Mouse (Mus musculus): ENCODE results near the gene Dnajb3. TPM values are rescaled to one million over a fixed set of nuclear protein-coding genes. Genes with fewer than 3 reads are reported as not detected.

Dnajb3 gene
- total and polyA plus RNA-seq, 3 experiments: not detected

GRCm38 (mm10) chr1:88230981-88231802, 25.6 kb upstream of the Dnajb3 start:
- Histone ChIP-seq H3K4me2 (ENCODE audit: insufficient read depth, low read depth, poor library complexity, severe bottlenecking) (no peak overlapping the region), H3K9ac (ENCODE audit: insufficient read depth, low read depth) (no peak overlapping the region), H3K9me3 (replicated peaks; ENCODE audit: low read length) (peaks cover 74% of the 10 kb centered on the region), H3K27ac (ENCODE audit: insufficient read depth, low read depth) (no peak overlapping the region), H3K27me3 (replicated peaks) (peaks cover 6% of the 10 kb centered on the region), H3K4me1 (ENCODE audit: control insufficient read depth in 1 of 2, insufficient read depth in 2 of 2) (0 out of 4 replicates have a peak, but pooled peaks cover 0 to 3% of the 10 kb centered on the region in 2 experiments), H3K79me2 (replicated peaks; ENCODE audit: control insufficient read depth, extremely low read depth, insufficient read depth, poor library complexity, severe bottlenecking) (no peaks in the 10 kb centered on the region), H3K4me3 (replicated peaks in 1 of 3; ENCODE audit: low read depth in 2 of 3, low read length in 2 of 3, poor library complexity in 1 of 3) (no peak overlapping the region), H3K36me3 (replicated peaks in 1 of 2; ENCODE audit: control insufficient read depth in 1 of 2, insufficient read depth in 1 of 2, low read length in 1 of 2) (no peaks in the 10 kb centered on the region)
- no peak for DNase-seq (ENCODE audit: extremely low read depth)
- in situ Hi-C loops (cut with MboI; ENCODE audit: low pct_ligation_motif_present, low pct_unique_long_range_greater_than_20kb, low sequenced_read_pairs): no loop called here
- no peak for TF ChIP-seq RAD21 (IDR thresholded peaks at IDR 0.05; ENCODE audit: low read depth, low read length)
- TF ChIP-seq E2F4 (IDR thresholded peaks at IDR 0.05; ENCODE audit: insufficient replicate concordance, low read depth, low read length): no peak
- no peak for TF ChIP-seq MYC (IDR thresholded peaks at IDR 0.05; ENCODE audit: low read depth, low read length)
- no peak for TF ChIP-seq CHD2 (IDR thresholded peaks at IDR 0.05; ENCODE audit: low read length)
- TF ChIP-seq EP300 (IDR thresholded peaks at IDR 0.05; ENCODE audit: low read length): no peak
- no peak for TF ChIP-seq ETS1 (conservative IDR thresholded peaks at IDR 0.05; ENCODE audit: low read depth, low read length)
- no peak for TF ChIP-seq ZNF384 (IDR thresholded peaks at IDR 0.05; ENCODE audit: low read depth, low read length)
- no peak for TF ChIP-seq KAT2A (IDR thresholded peaks at IDR 0.05; ENCODE audit: insufficient replicate concordance, low read length)
- TF ChIP-seq ZMIZ1 (IDR thresholded peaks at IDR 0.05; ENCODE audit: low read depth, low read length): no peak
- no peak for TF ChIP-seq CHD1 (IDR thresholded peaks at IDR 0.05; ENCODE audit: low read depth, low read length)
- TF ChIP-seq SMC3 (IDR thresholded peaks at IDR 0.05; ENCODE audit: low read depth, low read length): no peak
- no peak for TF ChIP-seq HCFC1 (IDR thresholded peaks at IDR 0.05; ENCODE audit: low read depth, low read length)
- TF ChIP-seq MAZ (IDR thresholded peaks at IDR 0.05; ENCODE audit: low read depth, low read length): no peak
- dilution Hi-C loops (cut with MboI; ENCODE audit: extremely low pct_ligation_motif_present, extremely low pct_unique_long_range_greater_than_20kb, low sequenced_read_pairs): no loop called here

- Histone ChIP-seq H3K9ac (ENCODE audit: insufficient read depth, low read depth) (no peak overlapping the region), H3K27me3 (replicated peaks) (peaks cover 5% of the 10 kb centered on the region), H3K4me3 (replicated peaks in 1 of 3; ENCODE audit: low read depth in 2 of 3, low read length in 2 of 3, poor library complexity in 1 of 3) (no peak overlapping the region), H3K27ac (ENCODE audit: insufficient read depth, low read depth) (no peak overlapping the region), H3K9me3 (replicated peaks; ENCODE audit: low read length) (peaks cover 75% of the 10 kb centered on the region), H3K36me3 (replicated peaks in 1 of 2; ENCODE audit: control insufficient read depth in 1 of 2, insufficient read depth in 1 of 2, low read length in 1 of 2) (no peaks in the 10 kb centered on the region), H3K79me2 (replicated peaks; ENCODE audit: control insufficient read depth, extremely low read depth, insufficient read depth, poor library complexity, severe bottlenecking) (no peaks in the 10 kb centered on the region), H3K4me2 (ENCODE audit: insufficient read depth, low read depth, poor library complexity, severe bottlenecking) (no peak overlapping the region), H3K4me1 (ENCODE audit: control insufficient read depth in 1 of 2, insufficient read depth in 2 of 2) (0 out of 4 replicates have a peak, but pooled peaks cover 0 to 3% of the 10 kb centered on the region in 2 experiments)
- no peak for TF ChIP-seq BHLHE40 (IDR thresholded peaks at IDR 0.05; ENCODE audit: low read depth, low read length)
- TF ChIP-seq NELFE (IDR thresholded peaks at IDR 0.05; ENCODE audit: low read depth, low read length): no peak
- TF ChIP-seq CHD2 (IDR thresholded peaks at IDR 0.05; ENCODE audit: low read length): no peak
- no peak for TF ChIP-seq CTCF (conservative IDR thresholded peaks at IDR 0.05 in 1 of 2, IDR thresholded peaks at IDR 0.05 in 1 of 2; ENCODE audit: low read depth in 2 of 2, low read length in 2 of 2)
- no peak for TF ChIP-seq KAT2A (IDR thresholded peaks at IDR 0.05; ENCODE audit: insufficient replicate concordance, low read length)
- no peak for TF ChIP-seq PAX5 (IDR thresholded peaks at IDR 0.05; ENCODE audit: low read length)
- TF ChIP-seq IRF4 (IDR thresholded peaks at IDR 0.05; ENCODE audit: low read depth, low read length): no peak
- no peak for TF ChIP-seq EP300 (IDR thresholded peaks at IDR 0.05; ENCODE audit: low read length)
- no peak for TF ChIP-seq USF1 (IDR thresholded peaks at IDR 0.05; ENCODE audit: low read depth, low read length)
- TF ChIP-seq UBTF (IDR thresholded peaks at IDR 0.05; ENCODE audit: low read depth, low read length): no peak
- TF ChIP-seq RAD21 (IDR thresholded peaks at IDR 0.05; ENCODE audit: low read depth, low read length): no peak
- dilution Hi-C loops (cut with MboI; ENCODE audit: extremely low pct_ligation_motif_present, extremely low pct_unique_long_range_greater_than_20kb, low sequenced_read_pairs) (no loop called here), in situ Hi-C loops (cut with MboI; ENCODE audit: low pct_ligation_motif_present, low pct_unique_long_range_greater_than_20kb, low sequenced_read_pairs) (no loop called here)
- DNase-seq (ENCODE audit: extremely low read depth): no peak
These were observed 24.8 kb upstream of the Dnajb3 start for GRCm38 (mm10) chr1:88230421-88230820.

Data from CH12.LX (cell line).